Mouse (Mus musculus): ENCODE data around the gene Hba-a1.

DNA sequence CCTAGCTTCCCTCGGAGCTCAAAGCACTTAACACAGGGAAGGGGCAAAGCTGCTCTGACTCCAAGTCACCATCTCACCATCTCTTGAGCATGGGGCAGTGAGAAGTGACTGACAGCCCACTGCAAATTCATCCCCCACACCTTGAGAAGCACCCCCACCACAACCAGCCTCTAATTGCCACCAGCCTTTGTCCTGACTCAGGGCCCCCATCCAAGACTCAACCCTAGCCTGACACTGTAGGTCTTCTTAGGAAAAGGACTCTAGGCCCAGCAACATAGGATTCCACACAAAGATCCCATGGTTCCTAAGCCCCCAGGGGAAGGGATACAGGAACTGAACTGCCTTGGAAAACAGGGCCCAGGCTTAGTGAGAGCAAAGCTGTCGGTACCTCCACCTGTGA is 47.2 kb upstream of the Hba-a1 start:
- no peak for TF ChIP-seq CTCF (IDR thresholded peaks at IDR 0.05; ENCODE audit: control insufficient read depth, insufficient read depth, low read length)
- no peak for TF ChIP-seq POLR2A (IDR thresholded peaks at IDR 0.05; ENCODE audit: borderline replicate concordance, control insufficient read depth, low read depth, low read length)
